Mouse (Mus musculus) frontal cortex, postnatal 14 days (tissue): ENCODE measurements around the gene Rad51c.
"Not testable (repeated sequence)": the region's sequence is repeated elsewhere in the genome, so short reads cannot be mapped to it uniquely, and the experiment has no call there.

ENCODE experiments used
- DNase-seq, 2 experiments: peaks; one replicate each; pipeline ENCODE4 v3.0.0; 2022; ENCODE audit warnings: low spot score in 2 of 2

The Rad51c gene

GRCm38 (mm10) chr11:87432447-87432846 lies 27.7 kb upstream of the Rad51c start:
- no peak for DNase-seq

DNA sequence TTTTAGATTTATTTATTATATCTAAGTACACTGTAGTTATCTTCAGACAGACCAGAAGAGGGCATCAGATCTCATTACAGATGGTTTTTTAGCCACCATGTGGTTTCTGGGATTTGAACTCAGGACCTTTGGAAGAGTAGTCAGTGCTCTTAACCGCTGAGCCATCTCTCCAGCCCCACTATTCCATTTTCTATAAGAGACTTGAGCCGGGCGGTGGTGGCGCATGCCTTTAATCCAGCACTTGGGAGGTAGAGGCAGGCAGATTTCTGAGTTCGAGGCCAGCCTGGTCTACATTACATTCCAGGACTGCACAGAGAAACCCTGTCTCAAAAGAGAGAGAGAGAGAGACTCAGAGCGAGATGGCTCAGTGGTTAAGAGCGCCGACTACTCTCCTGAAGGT lies 27.1 kb upstream of the Rad51c start:
- DNase-seq: not testable (repeated sequence)

- DNase-seq: no peak
These were observed 25.6 kb upstream of the Rad51c start for GRCm38 (mm10) chr11:87430374-87430773.

GRCm38 (mm10) chr11:87429363-87429762 lies 24.6 kb upstream of the Rad51c start:
- no peak for DNase-seq

DNA sequence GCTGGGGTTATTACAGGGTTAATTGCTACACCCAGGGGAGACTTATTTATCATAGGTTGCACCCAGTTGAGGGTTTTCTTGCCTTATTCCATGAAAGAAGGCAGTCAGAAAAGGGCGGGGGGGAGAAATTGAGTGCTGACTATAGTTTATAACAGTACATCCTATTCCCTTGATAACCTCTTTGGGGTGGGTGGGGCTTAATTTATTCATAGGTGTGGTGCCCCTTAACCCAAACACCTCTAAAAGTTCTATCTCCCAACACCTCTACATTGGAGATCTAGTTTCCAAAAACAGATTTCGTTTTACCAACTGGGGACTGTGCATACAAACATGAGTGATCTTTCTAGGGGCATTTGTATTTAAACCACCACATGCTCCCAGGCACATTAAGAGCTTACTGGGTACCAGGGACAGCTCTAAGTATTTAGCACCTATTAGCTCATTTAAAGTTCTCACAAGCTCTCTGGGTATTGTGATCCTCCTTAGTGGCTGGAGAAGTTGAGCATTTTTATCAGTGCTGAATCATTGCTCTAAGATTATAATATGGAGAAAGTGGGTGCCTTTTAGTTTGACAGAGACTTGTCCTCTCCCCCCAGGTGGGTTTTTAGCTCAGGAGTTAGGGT lies 23.4 kb upstream of the Rad51c start:
- no peak for DNase-seq

GRCm38 (mm10) chr11:87427273-87428050 lies 22.7 kb upstream of the Rad51c start:
- no peak for DNase-seq

DNA sequence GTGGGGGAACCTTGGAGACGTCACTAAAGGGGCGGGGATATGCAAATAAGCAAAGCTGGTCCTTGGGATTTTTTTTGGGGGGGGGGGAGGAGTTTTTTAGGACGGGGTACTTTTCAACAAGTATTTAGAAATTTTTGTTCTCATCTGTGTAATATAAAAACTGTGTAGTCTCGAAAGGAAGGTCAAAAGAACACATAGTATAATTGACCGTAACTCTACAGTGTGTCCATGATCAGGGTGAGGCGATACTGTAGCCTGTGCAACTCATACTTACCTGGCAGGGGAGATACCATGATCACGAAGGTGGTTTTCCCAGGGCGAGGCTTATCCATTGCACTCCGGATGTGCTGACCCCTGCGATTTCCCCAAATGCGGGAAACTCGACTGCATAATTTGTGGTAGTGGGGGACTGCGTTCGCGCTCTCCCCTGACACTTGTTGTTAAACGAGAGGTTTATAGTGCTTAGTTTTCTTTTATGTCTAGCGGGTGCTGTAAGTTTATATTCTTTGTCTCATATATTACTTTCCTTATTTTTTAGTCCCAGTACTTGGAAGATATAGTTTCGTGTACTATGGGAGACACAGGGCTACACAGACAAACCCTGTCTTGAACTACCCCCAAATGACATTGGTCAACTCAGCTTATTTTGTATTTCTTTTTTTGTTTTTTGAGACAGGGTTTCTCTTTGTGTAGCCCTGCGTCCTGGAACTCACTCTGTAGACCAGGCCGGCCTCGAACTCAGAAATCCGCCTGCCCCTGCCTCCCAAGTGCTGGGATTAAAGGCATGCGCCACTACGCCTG lies 21.9 kb upstream of the Rad51c start:
- peak; percentile 81 to 88 for DNase-seq

GRCm38 (mm10) chr11:87426121-87426449 lies 21.3 kb upstream of the Rad51c start:
- no peak for DNase-seq

DNA sequence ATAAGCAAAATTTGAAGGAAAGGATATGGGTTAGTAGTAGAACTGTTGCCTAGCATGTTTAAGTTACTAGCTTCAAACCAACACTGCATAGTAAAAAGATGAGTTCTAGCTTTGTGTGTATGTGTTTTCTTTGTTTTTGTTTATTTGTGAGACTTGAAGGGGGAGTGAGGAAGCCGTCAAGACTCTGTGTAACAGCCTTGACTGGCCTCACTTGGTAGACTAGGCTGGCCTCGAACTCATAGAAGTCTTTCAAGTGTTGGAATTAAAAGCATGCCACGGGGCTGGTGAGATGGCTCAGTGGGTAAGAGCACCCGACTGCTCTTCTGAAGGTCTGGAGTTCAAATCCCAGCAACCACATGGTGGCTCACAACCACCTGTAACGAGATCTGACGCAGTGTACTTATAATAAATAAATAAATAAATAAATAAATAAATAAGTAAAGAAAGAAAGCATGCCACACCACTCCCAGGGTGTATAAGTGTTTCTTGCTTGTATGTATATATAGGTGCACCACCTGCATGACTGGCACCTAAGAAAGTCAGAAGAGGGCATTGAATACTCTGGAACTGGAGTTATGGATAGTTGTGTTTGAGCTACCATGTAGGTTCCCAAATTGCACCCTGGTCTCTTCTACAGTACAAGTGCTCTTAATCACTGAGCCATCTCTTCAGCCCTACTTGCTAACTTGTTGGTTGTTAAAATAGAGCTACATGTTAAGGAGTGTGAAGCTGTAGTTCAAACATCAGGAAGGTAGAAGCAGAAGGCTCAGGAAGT lies 19.0 kb upstream of the Rad51c start:
- no peak for DNase-seq

DNA sequence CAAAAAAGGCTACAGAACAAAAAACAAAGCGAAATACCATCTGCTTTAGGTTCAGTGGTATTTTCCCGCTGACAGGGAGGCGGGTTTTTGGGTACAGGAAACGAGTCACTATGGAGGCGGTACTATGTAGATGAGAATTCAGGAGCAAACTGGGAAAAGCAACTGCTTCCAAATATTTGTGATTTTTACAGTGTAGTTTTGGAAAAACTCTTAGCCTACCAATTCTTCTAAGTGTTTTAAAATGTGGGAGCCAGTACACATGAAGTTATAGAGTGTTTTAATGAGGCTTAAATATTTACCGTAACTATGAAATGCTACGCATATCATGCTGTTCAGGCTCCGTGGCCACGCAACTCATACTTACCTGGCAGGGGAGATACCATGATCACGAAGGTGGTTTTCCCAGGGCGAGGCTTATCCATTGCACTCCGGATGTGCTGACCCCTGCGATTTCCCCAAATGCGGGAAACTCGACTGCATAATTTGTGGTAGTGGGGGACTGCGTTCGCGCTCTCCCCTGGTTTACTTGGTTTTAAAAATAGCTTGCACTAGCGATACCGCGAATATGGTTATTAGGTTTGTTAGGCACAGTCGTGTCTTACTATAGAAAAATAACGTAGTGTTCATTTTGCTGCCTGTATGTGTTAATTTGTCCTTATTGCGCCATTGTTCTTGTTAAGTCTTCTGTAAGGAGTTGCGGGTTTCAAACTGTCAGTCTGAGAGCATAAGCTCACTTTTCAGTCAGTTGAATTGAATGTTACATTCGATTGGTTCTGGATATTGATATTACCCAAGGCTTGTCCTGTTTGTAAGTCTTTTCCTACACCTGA lies 18.0 kb upstream of the Rad51c start:
- peak; percentile 89 to 93 for DNase-seq

GRCm38 (mm10) chr11:87421760-87422201 lies 17.0 kb upstream of the Rad51c start:
- DNase-seq: no peak

- no peak for DNase-seq
These were observed 16.1 kb upstream of the Rad51c start for GRCm38 (mm10) chr11:87420861-87421260.

DNA sequence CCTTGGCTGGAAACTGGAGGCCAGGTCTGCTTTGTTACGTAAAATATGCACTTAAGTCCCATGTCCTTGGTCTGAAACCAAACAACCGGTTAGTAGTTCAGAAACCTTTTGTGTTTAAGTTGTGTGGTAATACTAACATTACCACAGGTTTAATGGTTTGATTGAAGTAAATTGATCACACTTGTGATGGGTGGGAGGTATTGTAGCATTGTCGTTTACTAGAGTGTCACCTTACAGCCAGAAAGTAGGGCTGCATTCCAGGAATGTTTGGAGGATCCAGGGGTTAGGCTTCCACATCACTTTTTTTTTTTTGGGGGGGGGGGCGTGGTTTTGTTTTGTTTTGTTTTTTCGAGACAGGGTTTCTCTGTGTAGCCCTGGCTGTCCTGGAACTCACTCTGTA lies 11.4 kb upstream of the Rad51c start:
- DNase-seq: no peak

DNA sequence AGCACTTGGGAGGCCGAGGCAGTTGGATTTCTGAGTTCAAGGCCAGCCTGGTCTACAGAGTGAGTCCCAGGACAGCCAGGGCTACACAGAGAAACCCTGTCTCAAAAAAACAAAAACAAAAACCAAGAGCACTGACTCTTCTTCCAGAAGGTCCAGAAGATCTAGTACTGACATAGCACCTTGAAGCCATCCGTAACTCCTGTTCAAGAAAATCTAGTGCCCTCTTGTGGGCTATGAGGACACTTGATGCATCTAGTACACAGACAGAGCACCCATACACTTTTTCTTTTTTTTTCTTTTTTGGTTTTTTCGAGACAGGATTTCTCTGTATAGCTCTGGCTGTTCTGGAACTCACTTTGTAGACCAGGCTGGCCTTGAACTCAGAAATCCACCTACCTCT lies 8.7 kb upstream of the Rad51c start:
- DNase-seq: not testable (repeated sequence)

DNA sequence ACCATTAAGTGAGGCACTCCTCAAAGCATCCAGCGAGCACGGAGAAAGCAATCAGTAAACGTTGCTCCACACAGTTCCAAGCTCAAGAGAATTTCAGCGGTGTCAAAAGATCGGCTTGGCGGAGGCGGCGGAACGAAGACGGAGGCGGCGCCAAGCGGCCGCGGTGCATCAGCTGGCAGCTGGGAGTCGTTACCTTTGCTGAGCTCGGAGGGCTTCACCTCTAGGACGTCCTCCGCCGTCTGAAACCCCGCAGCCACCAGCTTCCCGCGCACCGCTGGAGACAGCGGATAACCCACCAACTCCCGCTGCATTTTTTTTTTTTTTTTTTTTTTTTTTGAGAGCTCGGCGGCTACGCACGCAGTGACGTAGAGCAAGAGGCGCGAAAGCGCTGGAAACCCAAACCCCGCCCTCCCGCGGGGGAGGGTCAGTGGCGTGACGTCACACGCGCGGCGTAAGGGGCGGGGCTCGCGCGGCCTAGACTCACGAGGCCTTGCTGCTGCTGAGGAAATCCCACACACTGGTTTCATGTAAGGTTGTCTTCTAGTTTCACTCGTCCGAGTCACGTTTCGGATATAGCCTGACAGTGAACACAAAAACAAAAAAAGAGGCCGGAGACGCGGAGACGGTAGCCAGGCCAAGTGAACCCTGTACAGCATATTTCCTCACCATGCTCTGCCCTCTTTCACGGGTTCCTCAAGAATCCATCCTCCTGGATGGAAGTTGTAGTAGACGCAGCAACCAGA lies 472 bp downstream of the Rad51c start:
- peak; percentile 90 to 94 for DNase-seq

DNA sequence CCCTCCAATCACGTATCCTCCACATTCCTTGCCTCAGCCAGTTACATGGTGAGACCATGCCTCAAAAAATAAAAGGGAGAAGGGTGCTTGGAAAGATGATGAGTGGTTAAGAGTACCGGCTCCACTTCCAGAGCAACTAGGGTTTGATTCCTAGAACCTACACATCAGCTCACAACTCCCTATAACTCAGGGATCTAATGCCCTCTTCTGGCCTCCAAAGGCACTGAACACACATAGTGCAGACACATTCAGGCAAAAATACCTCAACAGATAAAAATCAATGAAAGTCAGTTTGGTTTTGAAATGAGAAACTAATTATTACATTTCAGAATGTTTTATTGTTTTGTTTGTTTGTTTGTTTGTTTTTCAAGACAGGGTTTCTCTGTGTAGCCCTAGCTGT lies 6.4 kb downstream of the Rad51c start:
- DNase-seq: no peak

DNA sequence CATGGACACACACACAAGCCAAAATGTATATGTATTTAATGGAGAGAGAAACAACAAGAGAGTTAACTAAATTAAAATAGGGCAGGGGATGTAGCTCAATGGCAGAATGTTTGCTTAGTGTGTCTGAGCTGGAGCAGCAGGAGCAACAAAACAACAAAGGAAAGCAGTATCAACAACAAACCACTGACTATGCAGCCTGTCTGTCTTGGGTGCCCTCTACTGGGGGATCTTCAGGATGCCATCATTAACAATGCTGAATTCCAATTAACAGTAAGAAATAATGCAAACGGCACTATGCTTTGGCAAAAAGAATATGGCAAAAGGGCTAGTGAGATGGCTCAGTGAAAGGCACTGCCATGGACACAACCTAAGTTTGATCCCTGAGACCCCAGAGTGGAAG lies 10.9 kb downstream of the Rad51c start:
- DNase-seq: peak in 1 of 2 experiments; percentile 45

DNA sequence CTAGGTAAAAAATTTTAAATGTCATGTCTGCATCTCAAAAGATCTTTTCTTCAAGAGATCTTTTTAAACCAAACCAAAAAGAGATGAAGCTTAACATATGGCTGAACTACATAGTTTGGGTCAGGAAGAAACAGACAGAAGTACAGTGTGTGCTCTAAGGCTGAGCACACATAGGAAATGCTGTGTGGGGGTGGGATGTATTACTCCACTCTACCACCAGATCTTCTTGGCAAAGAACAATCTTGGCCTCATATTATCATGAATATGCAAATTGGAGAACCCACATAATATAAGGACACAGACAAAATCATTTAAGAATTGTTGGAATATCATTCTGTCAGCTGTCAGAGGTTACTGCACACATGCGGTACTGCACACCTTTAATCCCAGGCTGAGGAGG lies 19.1 kb downstream of the Rad51c start:
- DNase-seq: no peak

DNA sequence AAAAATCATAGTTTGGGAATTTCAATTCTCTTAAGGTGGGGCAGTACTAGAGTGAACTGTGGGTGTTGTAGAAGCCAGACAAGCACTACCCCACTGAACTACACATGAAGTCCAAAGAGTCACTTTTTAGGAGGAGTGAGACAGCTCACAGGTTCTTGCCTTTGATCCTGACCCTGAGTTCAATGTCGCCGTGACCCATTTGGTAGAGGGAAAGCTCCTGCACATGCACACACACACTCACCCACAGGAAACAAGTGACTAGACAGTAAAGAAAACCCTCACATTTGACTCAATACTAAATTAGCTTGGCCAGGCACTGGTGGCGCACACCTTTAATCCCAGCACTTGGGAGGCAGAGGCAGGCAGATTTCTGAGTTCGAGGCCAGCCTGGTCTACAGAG lies 20.2 kb downstream of the Rad51c start:
- DNase-seq: no peak

- no peak for DNase-seq
These were observed 36.7 kb downstream of the Rad51c start for GRCm38 (mm10) chr11:87367865-87368580.
